9 mouse cellular contexts compared by ENCODE assay signal in genomic region chr12:69497121-69497520, GRCm38 (mm10).
A peak's percentile ranks its signal among the peaks of the same experiment; 100 is the strongest.
DNase-seq lines count a peak whose midpoint lies in the region; ATAC-seq and TF ChIP-seq lines count a peak whose summit lies in the region.
"Had no signal": no experiment of that assay in that cellular context is flagged by ENCODE, and none has a peak within 500 bp of the region (broad histone marks: within the 10 kb centered on the region; RNA-seq: fewer than 3 reads in every experiment).

No protein-coding gene starts in this region.

- H3K27me3 ChIP-seq in embryonic facial prominence, embryonic 13.5 days = no peaks in the 10 kb centered on the region
- no peaks in the 10 kb centered on the region for H3K27me3 ChIP-seq in heart, embryonic 15.5 days
- H3K27me3 ChIP-seq in thymus, adult 2 months (ENCODE audit: control insufficient read depth, insufficient read depth, low read length) = no peaks in the 10 kb centered on the region
- H3K27me3 ChIP-seq: liver, embryonic 15.5 days had no signal

- intact Hi-C loops in left cerebral cortex, postnatal 25 days (cut with DNase I) = no loop called here

- no peak overlapping the region for H3K4me3 ChIP-seq in lung, adult 2 months (replicated peaks; ENCODE audit: extremely low read depth, low read depth, low read length)
- H3K4me3 ChIP-seq in embryonic facial prominence, embryonic 13.5 days = no peak overlapping the region
- H3K4me3 ChIP-seq in heart, embryonic 15.5 days = no peak overlapping the region
- H3K4me3 ChIP-seq in thymus, adult 2 months (ENCODE audit: control insufficient read depth, insufficient read depth, low read length) = no peak overlapping the region
- H3K4me3 ChIP-seq: liver, embryonic 15.5 days had no signal

- no peaks in the 10 kb centered on the region for H3K9me3 ChIP-seq in embryonic facial prominence, embryonic 13.5 days
- H3K9me3 ChIP-seq in heart, embryonic 15.5 days (replicated peaks) = no peaks in the 10 kb centered on the region
- H3K9me3 ChIP-seq: liver, embryonic 15.5 days had no signal

- no peak overlapping the region for H3K4me2 ChIP-seq in embryonic facial prominence, embryonic 13.5 days
- H3K4me2 ChIP-seq in heart, embryonic 15.5 days = peak overlapping the region; percentile 3; the same call in 1 of the 2 replicates
- H3K4me2 ChIP-seq: liver, embryonic 15.5 days had no signal

- WGBS in lung, adult 2 months = 39% methylated on average over 7 of the region's 7 CpGs
- 59% methylated on average over 7 of the region's 7 CpGs for WGBS in embryonic facial prominence, embryonic 13.5 days
- 36% methylated on average over 7 of the region's 7 CpGs for WGBS in heart, embryonic 15.5 days
- WGBS in thymus, adult 2 months = 67% methylated on average over 7 of the region's 7 CpGs

- H3K27ac ChIP-seq in embryonic facial prominence, embryonic 13.5 days = peak overlapping the region; percentile 71
- H3K27ac ChIP-seq in heart, embryonic 15.5 days = peak overlapping the region; percentile 73
- no peak overlapping the region for H3K27ac ChIP-seq in thymus, adult 2 months (ENCODE audit: control insufficient read depth, insufficient read depth, low read length)
- H3K27ac ChIP-seq: liver, embryonic 15.5 days had no signal

- no peak for TF ChIP-seq CTCF in lung, adult 2 months (IDR thresholded peaks at IDR 0.05; ENCODE audit: insufficient read depth, low read length)
- no peak for TF ChIP-seq CTCF in thymus, adult 2 months (IDR thresholded peaks at IDR 0.05; ENCODE audit: borderline replicate concordance, control insufficient read depth, extremely low read depth, insufficient read depth, low read length, poor library complexity)

- H3K4me1 ChIP-seq in lung, adult 2 months (ENCODE audit: control insufficient read depth, insufficient read depth, low read length) = peaks cover 30% of the 10 kb centered on the region
- peaks cover 45% of the 10 kb centered on the region for H3K4me1 ChIP-seq in embryonic facial prominence, embryonic 13.5 days
- peaks cover 48% of the 10 kb centered on the region for H3K4me1 ChIP-seq in heart, embryonic 15.5 days (replicated peaks)
- H3K4me1 ChIP-seq in thymus, adult 2 months (replicated peaks; ENCODE audit: control insufficient read depth, insufficient read depth, low read length) = peaks cover 24% of the 10 kb centered on the region

- no peaks in the 10 kb centered on the region for H3K36me3 ChIP-seq in embryonic facial prominence, embryonic 13.5 days
- H3K36me3 ChIP-seq in heart, embryonic 15.5 days = no peaks in the 10 kb centered on the region
- H3K36me3 ChIP-seq in thymus, adult 2 months (ENCODE audit: control insufficient read depth, insufficient read depth, low read length) = no peaks in the 10 kb centered on the region
- H3K36me3 ChIP-seq: liver, embryonic 15.5 days had no signal

- no peak overlapping the region for H3K9ac ChIP-seq in embryonic facial prominence, embryonic 13.5 days
- no peak overlapping the region for H3K9ac ChIP-seq in heart, embryonic 15.5 days
- H3K9ac ChIP-seq: liver, embryonic 15.5 days had no signal

- no peak for TF ChIP-seq POLR2A in lung, adult 2 months (IDR thresholded peaks at IDR 0.05; ENCODE audit: borderline replicate concordance, extremely low read depth, low read depth, low read length)
- no peak for TF ChIP-seq POLR2A in thymus, adult 2 months (IDR thresholded peaks at IDR 0.05; ENCODE audit: control insufficient read depth, extremely low read depth, insufficient read depth, low read length, poor library complexity)

- ATAC-seq in embryonic facial prominence, embryonic 13.5 days (ENCODE audit: insufficient number of reproducible peaks, insufficient read depth, low FRiP score, low TSS enrichment, low read depth) = no peak
- ATAC-seq in heart, embryonic 15.5 days (replicated peaks; ENCODE audit: insufficient number of reproducible peaks, insufficient read depth, low FRiP score, low read depth) = peak; percentile 70
- ATAC-seq in erythroid progenitor cell, adult 5-6 weeks (replicated peaks; ENCODE audit: low FRiP score, poor library complexity, severe bottlenecking) = no peak

- DNase-seq in lung, adult 18-20 months = peak; percentile 66 to 72
- no peak for DNase-seq in lung, adult 2 months
- peak; percentile 47 to 65 for DNase-seq in left cerebral cortex, postnatal 25 days (ENCODE audit: low spot score in 2 of 2)
- peak; percentile 84 to 88 for DNase-seq in right cerebral cortex, postnatal 10 days (ENCODE audit: low spot score in 2 of 2)
- DNase-seq in thymus, adult 2 months = no peak

Comparison
In these comparisons a context has a peak if more than half of its experiments do, and no peak if none do; other contexts are left out.
1. DNase-seq: peak in lung, adult 18-20 months (2 of 2), left cerebral cortex, postnatal 25 days (2 of 2) and right cerebral cortex, postnatal 10 days (2 of 2); none in lung, adult 2 months (single experiment) and thymus, adult 2 months (single experiment).